Mouse (Mus musculus) kidney, postnatal 10 days (tissue): ENCODE data around the gene Nudt3.
"Not testable (repeated sequence)": the region's sequence is repeated elsewhere in the genome, so short reads cannot be mapped to it uniquely, and the experiment has no call there.

Experiments
- DNase-seq: peaks from one replicate; pipeline ENCODE4 v3.0.0; 2021; ENCODE audit warnings: mixed read lengths

The Nudt3 gene

DNA sequence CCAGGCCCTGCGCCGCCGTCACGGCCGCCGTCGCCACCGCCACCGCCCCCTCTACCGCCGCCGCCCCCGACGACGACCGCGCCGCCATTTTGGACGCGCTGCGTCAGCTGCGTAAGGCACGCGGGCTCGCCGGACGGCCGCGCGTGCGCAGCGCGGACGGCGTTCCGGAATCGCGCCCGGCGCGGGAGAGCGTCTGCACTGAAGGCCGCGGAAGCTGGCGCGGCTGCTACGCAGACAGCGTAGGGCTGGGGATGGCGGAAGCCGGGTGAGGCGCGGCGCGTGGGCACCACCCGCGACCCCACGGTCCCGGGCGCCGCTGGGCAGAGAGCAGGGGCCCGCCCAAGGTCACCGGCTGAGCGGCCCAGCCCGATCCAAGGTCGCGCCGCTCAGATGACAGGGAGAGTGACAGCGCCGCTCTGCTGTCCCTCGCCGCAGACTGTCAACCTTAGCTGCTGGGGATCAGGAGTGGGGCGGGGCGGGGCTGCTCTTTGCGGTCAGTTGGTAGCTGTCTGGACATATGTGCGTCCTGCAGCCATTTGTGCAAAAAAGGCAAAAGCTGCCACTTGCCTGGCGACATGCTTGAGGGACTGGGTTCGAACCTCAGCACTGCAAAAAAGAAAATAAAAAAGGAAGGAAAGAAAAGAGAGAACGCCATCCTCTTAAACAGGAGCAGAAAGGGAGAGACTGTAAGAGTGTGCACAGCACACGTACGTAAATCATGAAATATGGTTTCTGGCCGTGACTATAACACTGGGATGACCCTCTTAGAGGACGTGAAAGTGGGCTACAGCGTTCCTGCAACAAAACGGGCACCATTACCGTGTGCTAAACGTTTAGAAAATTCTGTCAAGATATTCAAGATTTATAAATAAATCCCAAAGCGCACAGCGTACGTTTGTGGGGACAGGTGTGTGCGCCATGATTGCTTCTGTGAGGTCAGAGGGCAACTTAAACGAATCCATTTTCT, at the start of gene Nudt3:
TSS of gene Nudt3 (minus strand) at position 136 of the 967 bp plus-strand sequence.
- DNase-seq: peak; percentile 94

DNA sequence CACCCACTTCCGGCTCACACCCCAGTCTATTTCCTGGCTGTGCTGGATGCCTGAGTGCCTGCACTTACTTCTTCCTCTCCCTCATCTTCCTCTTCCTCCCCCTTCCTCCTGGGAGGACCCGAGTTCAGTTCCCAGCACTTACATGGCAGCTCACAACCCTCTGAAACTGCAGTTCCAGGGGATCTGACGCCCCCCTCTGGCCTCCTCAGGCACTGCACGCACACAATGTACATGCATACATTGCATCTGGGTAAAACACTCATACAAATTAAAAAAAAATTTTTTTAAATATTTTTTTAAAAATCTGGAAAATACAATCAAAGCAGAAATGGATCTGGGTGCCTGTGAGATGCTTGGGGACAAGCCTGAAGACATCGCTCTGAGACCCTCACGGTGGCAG, 48.4 kb upstream of the Nudt3 start:
- DNase-seq: no peak

DNA sequence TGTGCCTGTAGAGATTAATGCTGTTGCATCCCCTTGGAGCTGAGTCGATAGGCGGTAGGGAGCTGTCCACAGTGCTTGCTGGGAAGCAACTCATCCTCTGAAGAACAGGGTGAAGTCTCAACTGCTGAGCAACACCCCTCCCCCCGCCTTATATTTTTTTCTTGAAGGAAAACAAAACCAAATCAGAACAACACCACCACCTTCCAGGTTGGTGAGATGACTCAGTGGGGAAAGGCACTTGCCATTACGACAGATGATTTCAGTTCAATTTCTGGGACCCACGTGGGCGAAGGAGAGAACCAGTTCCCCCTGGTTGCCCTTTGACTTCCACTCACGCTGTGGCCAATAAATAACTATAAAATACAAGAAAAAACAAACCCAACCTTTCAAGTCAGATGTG, 35.5 kb upstream of the Nudt3 start:
- DNase-seq: no peak

DNA sequence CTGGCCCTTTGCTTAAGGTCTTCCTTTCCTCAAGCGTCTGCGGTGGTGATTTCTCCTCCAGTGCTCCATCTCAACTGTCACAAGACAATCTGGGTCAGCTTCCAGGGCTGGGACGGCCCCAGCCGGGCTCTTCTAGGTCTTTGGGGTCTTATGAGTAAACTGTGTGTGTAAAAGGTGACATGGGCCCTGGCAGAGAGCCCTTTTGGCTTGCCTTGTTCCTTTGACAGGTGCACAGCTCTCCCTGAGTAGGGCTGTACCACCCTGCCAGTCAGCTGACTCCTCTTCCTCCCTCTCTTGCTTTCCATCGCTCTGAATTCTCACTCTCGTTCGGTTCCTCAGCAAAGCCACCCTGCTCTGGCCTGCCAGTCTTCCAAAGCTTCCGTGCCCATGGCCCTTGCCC, 33.8 kb upstream of the Nudt3 start:
- DNase-seq: no peak

DNA sequence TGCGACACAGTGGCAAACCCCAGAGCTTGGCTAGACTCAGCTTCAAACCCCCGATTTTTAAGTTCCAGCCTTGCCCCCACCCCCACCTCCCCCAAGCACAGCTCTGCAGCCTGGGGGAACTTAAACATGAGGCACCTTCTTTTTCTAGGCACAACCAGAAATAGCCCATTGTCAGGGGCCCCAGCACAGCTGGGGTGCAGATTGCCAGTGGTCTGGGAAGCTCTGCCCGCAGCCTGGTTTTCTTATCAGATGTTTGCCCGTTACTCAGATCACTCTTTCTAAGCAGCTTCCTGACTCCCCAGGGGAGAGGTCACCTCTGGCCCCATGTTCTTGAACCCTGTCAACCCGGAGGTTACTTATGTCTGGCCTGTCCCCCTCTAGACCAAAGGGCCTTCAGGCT, 33.1 kb upstream of the Nudt3 start:
- DNase-seq: no peak

DNA sequence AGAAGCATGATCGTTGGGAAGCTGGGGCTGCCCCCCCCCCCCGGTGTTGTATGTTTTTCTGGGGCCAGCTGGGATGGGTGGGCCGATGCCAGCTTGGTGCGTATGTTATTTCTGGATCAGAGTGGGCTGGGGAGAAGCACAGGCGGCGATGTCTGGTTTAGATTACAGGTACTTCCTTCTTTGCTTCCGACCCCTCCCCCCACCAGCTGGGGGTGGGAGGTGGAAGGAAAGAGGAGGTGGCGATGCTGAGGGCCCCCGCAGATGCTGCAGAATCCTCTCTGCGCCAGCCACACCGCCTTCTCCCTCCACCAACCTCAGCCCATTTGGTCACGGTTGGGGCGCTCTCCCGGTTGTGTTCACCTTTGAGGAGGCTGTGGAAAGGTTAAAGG, 32.7 kb upstream of the Nudt3 start:
- DNase-seq: no peak

DNA sequence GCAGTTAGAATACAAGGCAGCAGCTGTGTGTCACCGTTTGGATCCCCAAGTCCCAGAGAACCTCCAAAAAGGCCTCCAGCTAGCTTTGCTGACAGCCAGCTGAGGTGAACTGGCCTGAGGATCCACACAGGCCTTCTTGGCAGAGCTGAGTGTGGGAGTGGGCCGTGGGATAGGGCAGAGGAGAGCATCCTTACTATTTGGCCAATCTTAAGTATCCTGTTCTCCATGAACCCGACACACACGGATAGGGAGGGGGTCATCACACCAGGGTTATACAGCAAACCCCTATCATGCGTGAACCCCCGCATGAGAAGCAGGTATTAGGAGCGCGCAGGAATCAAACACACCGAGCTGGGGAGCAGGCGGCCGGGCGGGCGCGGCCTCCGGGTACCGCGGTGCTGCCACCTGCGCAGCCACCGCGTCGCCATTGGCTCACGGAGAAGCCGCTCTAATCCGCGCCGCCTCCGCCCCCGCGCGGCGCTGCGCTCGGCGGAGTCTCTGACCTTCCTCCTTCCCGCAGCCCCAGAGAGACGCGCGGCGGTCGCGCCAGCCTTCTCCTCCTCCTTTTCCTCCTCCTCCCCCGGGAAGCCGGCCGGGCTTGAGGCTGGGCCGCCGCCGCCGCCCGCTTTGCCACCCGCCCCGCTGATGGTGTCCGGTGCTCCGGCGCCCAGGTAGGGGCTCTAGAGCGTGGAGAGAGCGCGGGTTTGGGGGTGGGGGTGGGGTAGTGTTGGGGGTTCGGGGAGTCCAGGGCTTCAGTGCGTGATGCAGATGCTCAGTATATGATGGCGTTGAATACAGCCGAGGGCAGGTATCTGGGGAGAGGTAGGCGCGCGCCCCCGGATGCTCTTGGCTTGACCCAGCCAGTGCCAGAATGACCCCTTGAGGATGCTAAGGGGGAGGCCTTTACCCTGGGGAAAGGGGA, 32.1 kb upstream of the Nudt3 start, which contains the start of gene Pacsin1:
TSS of gene Pacsin1 (plus strand) at position 421 of the 922 bp plus-strand sequence.
- DNase-seq: peak; percentile 51

DNA sequence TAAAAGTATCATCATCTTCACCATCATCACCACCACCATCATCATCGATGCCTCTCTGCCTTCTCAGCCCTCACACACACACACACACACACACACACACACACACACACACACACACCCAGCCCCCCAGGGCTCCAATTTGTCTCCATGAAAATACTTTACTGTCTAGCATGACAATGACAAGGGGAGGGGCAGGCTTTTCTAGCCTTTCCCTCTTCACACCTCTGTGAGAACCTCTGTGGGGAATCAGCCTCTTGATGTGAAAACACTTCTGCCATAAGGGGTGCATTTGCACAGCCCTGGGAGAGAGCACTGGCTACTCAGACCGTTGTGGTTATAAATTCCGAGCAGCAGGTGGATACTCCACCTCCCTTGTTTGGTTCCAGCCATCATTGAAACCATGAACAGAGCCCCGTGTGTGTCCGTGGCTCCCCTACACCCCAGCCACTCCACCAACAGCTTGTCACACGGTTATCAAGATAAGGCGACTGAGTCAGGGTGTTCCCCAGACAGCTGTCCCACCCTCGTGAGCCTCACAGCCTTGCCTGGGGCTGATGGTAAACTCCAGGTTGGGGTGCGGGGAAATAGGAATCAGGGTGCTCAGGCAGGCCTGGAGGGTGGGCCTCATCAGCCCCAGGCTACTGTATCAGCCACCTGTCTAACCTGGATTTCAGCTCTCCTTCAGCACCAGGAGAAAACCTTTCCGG, 30.1 kb upstream of the Nudt3 start:
- no peak for DNase-seq

DNA sequence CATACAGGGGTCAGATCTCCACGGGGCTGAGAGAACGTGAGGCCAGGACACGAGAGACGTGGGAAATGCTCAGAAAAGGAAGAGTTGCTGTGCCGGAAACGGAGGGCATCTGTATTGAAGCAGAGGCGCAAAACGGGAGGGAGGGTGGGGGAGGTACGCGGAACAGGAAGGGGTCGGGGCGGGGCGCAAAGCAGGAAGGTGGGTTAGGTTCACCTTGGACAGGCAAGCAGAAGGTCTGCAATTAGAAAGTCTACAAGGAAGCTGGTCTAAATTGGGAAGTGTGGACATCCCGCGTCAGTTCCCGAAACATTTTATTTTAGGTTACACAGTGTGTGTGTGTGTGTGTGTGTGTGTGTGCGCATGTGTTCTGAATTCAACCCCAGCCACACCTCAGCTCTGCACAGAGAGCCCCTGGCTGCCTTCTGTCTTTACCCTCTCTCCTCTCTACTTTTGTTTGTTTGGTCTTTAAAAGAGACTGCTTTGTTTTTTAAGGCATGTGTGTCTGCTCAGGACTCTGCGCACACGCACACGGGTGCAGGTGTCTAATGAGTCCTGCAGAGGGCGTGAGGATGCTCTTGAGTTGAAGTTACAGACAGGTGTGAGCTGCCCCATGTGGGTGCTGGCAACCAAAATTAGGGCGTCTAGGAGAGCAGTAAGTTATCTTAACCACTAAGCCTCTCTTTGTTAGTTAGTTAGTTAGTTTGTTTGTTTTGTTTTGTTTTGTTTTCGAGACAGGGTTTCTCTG, 28.9 kb upstream of the Nudt3 start:
- no peak for DNase-seq

DNA sequence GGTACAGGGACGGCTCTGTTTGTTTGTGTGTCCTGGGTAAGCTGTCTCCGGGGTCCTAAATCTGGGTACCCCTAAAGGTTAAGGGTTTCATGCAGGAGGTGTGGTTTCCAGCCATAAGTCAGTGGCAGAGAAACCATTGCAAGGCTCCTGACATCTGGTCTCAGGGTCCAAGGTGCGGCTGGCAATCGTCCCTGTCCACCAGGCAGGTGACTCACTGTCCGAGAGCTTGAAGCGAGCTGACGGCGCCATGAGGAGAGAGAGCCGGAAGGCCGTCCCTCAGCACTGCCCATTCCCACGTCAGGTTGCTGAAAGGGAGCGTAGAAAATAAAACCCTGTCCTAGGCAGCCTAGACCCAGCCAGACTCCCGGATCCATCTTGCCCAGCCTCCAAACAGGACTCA, 27.3 kb upstream of the Nudt3 start:
- DNase-seq: peak; percentile 55

DNA sequence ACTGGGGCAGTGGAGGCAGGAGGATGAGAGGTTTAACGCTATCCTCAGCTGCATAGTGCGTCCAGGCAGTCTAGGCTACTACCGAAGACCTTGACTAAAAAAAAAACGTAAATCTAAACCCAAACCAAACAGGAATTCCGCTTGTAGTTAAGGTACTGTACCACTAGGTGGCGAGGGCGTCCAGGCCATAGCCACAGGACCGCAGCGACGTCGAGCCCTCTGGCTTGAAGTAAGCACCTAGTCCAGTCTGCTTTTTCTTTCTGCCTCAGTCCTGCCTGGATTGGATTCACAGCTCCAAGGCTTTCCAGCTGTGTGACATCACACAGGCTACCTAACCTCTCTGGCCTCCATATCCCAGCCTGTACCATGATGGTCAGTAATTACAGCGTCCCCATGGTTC, 26.9 kb upstream of the Nudt3 start:
- DNase-seq: peak; percentile 70

DNA sequence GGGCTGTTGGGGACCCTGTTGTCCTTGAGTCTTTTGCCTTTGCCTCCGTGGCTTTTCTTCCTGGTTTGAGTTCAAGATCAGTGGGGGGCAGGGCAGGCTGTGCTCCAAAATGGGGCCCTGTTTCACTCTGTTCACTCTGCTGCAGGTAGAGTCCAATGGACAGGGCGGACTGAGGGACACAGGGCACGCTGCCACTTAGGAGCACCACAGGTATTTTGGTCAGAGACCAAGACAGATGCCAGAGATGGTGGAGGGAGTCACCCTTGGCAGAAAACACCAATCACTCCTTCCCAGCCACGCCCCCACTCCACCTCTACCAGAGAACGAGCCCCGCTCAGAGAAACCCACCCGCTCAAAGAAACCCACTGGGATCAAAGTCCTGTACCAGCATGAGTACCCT, 22.5 kb upstream of the Nudt3 start:
- no peak for DNase-seq

DNA sequence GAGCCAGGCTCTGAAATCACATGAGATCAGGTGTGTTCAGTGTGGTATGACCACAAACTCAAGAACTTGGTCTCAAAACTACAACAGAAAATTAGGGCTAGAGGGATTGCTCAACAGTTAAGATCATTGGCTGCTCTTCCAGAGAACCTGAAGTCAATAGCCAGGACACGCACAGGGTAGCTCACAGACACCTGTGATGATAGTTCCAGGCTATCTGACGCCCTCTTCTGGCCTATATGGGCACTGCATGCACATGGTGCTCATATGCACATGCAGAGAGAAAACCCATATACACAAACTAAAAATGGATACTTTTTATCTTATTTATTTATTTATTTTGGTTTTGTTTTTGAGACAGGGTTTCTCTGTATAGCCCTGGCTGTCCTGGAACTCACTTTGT, 21.3 kb upstream of the Nudt3 start:
- no peak for DNase-seq

DNA sequence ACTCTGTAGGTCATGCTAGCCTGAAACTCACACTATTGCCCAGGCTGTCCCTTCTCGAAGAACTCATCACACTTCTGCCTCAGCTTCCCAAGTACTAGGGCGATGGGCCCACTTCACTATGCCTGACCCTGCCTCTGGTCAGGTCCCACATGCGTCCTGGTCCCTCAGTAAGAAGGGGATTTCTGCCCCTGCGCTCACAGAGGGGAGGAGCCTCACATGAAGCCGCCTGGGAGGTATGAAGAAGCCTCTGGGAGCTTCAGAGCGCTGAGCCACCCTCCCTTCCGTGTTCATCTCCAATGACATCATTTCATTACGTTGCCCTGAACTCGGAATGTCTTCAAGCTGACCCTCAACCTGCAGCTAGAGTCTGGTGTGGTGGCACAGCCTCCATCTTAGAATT, 20.5 kb upstream of the Nudt3 start:
- no peak for DNase-seq

DNA sequence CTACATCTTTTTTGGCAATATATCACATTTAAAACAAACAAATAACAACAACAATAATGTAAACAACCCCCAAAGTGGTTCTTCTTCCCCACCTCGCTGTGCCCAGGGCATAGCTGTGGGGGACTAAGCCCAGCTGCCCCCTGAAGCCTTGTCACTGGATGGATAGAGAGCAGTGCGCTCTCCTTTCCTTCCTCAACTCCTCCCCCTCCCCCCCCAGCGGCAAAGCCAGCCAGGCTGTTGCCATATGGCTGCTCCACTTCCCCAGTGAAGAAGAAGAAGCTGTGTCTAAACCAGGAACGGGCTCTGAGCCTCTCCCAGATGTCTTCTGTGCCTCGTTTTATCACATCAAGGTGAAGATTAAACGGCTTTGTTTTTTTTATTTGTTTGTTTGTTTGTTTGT, 19.8 kb upstream of the Nudt3 start:
- DNase-seq: no peak

DNA sequence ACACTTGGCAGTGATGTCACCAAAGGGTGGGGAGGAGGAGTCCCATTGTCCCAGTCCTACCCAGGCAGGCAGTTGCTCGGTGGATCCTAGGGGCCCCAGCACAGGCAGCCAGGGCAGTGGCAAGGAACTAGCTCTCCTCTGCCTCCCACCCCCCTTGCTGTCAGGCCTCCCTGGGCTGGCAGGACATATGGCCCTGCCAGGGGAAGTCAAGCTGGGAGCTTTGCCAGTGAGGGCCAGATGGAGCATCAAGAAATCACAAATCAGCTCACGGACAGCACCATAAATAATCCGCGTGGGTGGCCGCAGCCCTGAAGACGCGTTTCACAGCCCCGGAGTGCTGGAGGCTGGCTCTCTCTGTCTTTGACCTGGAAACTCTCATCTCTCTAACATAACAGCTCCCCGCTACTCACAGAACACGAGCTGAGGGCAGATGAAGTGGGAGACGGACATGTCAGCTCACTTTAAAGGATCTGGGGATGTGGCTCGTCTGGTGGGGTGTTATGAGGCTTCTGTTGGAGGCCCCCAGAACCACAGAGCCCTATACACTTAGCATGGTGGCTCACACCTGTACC, 19.3 kb upstream of the Nudt3 start:
- DNase-seq: peak; percentile 61

DNA sequence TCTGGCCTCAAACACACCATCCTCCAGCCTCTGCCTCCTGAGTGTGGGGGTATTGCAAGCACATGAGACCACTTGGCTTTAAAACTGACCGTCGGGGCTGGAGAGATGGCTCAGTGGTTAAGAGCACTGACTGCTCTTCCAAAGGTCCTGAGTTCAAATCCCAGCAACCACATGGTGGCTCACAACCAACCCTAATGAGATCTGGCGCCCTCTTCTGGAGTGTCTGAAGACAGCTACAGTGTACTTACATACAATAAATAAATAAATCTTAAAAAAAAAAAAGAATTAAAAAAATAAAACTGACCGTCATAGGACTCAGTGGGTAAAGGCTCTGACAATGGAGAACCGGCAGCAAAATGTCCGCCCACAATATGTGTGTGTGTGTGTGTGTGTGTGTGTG, 16.6 kb upstream of the Nudt3 start:
- DNase-seq: not testable (repeated sequence)

DNA sequence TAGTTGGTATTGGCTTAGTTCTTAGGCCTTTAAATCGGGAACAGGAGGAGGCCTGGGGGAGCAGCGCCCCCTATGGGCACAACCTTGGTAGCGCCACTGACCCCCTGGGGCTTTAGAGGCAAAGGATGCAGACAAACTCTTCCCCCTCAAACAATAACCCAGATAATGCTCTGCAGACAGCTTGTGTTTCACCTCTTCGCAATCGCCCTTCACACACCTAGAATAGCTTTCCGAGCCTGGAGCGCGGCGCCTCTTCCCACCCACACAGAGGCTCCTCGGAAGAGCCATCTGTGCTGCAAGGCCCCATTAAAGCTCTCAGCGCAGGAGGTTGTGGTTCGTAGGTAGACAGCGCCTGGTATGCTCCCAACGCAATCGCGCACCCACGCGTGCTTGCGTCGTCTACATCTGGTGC, 15.6 kb upstream of the Nudt3 start:
- DNase-seq: no peak

DNA sequence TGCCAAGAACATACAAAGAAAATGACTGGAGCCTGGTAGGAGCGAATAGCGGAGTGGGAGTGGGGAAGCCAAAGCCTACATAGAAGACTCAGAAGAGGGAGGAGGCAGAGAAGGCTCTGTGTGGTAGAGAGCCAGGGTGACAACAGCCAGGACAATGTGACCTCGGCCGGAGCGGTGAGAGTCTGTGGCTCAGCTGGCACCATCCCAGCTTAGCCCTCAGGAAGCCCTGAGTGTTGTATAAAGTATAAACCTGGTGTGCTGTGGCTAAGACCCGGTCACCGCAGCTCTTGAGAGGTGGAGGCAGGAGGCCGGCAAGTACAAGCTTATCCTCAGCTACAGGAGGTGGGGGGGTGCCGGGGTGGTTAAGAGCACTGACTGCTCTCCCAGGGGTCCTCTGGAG, 14.0 kb upstream of the Nudt3 start:
- no peak for DNase-seq

DNA sequence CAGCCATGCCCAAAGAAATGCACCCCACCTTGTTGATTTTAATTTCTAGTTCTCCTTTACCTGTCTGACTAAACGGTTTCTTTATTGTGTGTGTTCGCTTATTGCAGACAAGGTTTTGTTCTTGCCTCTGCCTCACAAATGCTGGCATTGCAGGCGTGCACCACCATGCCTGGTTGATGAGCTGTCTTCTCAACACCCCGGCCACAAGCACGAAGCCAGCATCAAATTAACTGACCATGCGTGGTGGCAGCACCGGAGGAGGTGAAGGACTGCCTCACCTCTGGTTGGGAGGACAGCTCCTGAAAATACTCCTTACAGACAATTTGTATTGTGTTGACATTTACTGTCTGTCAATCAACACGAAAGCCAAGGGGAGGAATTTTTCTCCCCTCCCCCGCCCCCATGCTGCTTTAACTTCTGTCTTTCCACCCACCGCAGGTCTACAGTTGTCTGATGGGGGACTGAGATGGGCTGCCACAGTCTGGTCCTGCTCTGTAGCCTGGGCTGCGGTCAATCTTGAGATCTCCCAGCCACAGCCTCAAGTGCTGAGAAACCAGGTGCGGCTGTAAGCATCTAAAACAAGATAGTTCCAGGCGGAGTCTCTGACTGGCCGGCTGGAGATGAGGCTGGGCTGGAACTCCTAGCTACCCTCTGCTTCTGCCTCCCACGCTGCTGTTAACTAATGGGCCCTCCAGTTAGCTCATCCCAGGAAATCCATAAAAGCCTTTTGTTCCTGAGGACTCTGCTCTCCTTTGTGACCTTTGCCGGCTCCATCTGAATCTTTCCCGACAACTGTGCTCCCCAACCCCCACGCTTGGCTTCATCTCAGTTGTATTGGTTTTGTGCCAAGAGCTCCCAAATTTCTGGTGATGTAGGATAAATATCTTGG, 13.1 kb upstream of the Nudt3 start, which contains the start of gene Rps10:
TSS of gene Rps10 (minus strand) at position 538 of the 889 bp plus-strand sequence.
- no peak for DNase-seq

DNA sequence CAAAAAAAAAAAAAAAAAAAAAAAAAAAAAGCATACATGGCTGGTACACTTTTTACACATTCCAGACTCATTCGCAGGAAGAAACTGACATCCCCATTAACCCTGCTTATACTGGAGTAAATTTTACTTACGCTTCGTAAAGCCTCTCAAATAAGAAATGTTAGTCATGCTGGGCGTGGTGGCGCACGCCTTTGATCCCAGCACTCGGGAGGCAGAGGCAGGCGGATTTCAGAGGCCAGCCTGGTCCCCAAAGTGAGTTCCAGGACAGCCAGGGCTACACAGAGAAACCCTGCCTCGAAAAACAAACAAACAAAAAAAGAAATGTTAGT, 12.2 kb upstream of the Nudt3 start:
- not testable (repeated sequence) for DNase-seq
